Mouse (Mus musculus): ENCODE measurements around the gene Myzap.
"Not testable (repeated sequence)": the region's sequence is repeated elsewhere in the genome, so short reads cannot be mapped to it uniquely, and the experiment has no call there.

Myzap gene

DNA sequence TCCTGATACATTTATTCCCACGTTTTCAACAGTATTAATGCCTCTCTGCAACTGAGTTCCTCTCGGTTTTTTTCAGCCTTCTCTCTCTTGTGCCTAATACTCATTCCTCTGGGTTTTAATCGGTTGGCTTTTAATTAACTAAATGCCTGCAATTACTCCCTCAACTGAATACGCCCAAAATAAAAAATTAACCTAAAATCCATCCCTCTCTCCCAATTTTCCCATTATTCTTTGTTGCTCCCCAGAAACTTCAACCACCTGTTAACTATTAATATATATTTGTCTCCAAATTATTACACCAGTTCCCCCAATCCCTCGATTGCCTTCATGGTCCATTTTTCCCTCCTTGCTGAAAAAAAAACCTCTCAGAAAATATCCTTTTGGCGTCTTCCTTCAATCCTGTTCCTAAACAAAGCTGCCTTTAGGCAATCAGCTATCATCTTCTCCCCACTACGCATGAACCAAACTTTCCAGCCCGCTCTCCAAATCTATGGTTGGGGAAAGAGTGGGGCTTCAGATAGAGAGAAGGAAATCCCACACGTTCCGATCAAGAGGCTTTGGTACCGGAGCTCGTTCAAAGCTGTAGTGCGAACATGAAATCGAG, 107.2 kb downstream of the Myzap start:
- no peak for DNase-seq (ENCODE audit: extremely low spot score, low spot score)

DNA sequence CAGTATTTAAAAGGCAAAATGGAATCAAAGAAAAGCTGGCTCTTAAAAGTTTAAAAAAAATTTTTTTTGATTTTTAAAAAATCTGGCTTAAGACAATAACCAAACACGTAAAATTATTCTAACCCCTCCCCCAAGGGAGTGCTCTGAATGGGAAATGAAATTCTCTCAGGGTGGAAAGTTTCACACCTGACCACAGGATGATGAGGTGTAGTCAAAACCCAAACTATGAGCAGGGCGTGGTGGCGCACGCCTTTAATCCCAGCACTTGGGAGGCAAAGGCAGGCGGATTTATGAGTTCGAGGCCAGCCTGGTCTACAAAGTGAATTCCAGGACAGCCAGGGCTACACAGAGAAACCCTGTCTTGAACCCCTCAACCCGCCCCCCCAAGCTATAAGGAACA, 108.3 kb downstream of the Myzap start:
- not testable (repeated sequence) for DNase-seq (ENCODE audit: extremely low spot score, low spot score)

DNA sequence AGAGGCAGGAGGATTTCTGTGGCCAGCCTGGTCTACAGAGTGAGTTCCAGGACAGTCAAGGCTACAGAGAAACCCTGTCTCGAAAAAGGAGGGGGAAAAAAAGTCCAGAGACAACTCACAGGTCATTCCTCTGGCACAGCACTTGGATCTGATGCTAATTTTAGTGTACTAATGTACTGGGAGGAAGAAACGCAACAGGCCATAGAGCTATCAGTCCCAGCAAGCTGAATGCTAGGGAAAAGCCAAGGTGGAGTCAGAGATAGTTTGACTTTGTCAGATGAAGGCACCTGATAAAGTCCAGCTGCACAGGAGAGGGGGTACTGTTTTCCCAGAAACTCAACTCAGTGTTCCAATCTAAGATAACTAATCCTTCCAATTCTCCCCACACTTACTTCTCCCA, 111.9 kb downstream of the Myzap start:
- no peak for DNase-seq (ENCODE audit: extremely low spot score, low spot score)

DNA sequence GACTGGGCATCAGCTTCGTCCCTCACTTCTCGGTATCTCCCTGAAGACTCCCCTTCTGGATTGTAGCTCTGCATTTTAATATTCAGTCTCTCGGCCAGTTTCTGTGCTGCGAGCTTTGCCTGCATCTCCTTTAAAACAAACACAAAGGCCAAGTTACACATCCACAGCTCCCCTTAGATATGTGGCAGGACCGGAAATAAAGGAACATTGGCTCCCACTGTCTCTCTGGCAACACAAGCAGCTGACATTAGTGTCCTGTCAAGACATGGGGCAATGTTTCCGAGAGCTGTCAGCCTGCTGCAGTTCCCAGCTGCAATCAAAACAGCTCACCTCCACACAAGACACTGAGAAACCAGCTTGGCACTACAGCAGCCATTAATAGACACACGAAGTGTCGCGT, 112.7 kb downstream of the Myzap start:
- DNase-seq (ENCODE audit: extremely low spot score, low spot score) = no peak

DNA sequence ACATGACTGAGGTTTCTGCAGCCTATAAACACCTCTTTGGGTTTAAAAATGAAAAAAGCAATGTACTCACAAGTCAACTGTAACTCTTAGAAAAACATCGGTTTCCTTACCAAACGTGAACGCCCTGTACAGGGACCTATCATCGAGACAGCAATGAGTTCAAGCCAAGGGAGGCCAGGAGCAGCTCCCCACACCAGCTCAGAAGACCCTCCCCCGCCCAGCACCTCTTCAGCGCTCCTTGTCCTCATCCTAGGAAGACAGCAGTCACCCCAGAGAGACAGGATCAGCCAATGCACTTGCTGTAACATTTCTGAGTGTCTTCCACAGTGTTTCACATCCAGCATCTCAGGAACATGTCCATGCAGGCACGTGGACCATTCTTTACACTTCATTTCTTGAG, 113.6 kb downstream of the Myzap start:
- no peak for DNase-seq (ENCODE audit: extremely low spot score, low spot score)

DNA sequence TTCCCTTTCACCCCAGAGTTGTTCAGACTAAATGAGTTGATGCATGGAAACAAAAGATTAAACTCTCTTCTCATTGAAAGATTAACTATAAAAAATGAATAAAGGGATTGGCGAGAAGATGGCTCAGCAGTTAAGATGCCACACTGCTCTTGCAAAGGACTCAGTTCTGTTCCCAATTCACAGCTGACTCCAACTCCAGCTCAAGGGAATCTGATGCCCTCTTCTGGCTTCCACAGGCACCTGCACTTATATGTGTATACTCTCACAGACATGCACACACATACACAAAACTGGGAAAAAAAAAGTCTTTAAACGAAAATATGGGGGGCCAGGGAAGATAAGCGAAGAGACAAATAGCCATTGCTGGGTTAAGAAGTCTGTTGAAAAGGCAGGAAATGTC, 115.6 kb downstream of the Myzap start:
- DNase-seq (ENCODE audit: extremely low spot score, low spot score) = no peak

DNA sequence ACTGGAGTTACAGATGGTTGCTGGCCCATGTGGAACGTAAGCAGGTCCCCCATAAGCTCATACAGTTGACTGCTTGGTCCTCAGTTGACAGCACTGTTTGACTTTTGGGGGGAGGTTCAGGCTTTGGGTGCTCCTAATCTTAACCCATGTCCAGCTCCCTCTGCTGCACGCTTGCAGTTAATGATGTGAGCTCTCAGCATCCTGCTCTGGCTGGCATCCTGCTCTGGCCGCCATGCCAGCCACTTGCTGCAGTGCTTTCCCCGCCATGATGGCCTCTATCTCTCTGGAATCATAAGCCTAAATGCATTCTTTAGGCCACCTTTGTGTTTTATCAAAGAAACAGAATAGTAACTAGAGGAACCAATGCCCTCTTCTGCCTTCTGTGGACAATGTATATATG, 116.6 kb downstream of the Myzap start:
- no peak for DNase-seq (ENCODE audit: extremely low spot score, low spot score)

DNA sequence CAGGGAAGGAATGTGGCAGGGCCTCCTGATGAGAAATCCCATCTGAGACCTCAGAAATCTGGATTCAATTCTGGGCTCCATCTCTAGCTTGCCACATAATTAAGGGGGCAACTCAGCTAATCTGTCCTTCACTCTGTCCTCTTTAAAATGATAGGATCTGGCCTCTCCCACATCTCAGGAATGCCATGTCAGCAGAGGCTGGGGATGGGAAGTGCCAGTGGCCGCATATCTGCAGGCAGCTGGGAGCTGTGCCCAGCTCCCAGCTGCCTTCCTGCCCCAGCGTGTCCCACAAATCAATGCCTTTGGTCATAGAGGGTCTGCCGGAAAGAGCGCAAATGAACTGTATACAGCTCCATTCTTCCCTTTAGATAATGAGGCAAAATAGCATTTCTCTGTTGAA, 124.7 kb downstream of the Myzap start:
- DNase-seq (ENCODE audit: extremely low spot score, low spot score) = no peak

DNA sequence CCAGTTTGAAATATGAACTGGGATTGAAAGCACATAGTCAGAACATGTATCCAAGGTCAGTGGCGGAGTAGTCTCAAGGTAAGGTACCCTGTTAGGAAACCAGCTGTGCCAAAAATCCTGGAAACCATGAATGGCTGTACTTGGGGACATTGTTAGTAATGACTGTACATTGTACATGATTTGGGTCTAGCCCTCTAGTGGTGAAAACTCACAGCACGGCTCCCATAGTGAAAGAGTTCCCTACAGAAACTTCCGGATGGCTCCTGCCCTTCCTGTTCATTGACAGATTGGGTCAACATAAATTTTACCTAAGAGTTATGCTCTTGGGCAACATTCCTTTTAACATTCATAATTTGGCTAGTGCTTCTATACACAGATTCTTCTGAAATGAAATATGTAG, 126.0 kb downstream of the Myzap start:
- no peak for DNase-seq (ENCODE audit: extremely low spot score, low spot score)

DNA sequence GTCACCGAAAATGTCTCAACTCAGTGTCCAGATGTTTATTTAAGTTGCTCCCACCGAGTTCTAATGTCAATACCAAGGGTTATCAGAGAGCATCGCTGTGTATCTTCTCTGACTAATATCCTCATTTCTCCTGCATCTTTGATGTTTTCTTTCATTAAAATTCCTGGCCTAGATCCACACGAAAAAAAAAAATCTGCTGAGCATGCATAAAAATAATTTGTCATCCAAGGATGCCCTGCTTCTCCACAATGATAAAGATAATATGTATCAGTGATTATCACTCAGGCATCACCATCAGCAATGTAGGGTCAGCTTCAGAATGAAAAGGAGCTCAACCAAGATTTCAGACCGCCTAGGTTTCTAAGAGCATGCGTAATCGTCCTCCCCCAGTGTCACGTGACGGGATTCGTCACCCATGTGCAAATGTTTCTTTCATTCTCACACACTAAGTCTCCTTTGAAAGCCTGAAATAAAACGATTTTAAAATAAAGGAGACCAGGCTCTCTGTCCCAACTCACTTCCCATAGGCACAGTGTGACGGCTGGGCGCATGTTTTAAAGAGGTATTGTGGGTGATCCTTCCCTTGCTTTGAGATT, 129.0 kb downstream of the Myzap start:
- no peak for DNase-seq (ENCODE audit: extremely low spot score, low spot score)

DNA sequence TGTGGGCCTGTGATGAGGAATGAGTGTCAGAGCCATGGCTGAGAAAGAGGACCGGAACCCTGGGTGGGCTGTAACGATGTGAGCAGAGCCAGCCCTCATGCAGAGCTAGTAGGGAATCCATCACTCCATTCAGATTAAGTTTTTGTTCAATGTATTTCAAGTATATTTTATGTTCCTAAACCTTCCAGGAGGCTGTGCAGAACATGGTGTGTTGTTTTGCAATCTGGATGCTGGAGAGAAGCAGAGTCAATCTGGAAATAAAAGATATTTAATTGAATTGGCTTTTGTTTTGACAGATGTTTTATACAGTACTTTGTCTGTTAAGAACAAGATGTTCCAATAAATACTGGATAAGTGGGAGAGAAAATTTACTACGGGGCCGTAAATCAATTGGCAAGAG, 135.4 kb downstream of the Myzap start:
- DNase-seq (ENCODE audit: extremely low spot score, low spot score) = no peak
